Mouse (Mus musculus) heart, adult 2 months (tissue): ENCODE measurements around the gene Spata32. TPM values are rescaled to one million over a fixed set of nuclear protein-coding genes. Genes with fewer than 3 reads are reported as not detected.

Experiments used
- DNase-seq, 2 experiments: peaks; one replicate each; pipeline ENCODE4 v3.0.0; 2021
- H3K27ac ChIP-seq: fragments of 200-600 bp; 2 replicates; pipeline ENCODE4 v1.8.1; 2022
- H3K27me3 ChIP-seq: fragments of 200-500 bp; 2 replicates; pipeline ENCODE4 v1.6.1; 2012; ENCODE audit warnings: mild to moderate bottlenecking, low read length, inconsistent platforms, mixed read lengths; ENCODE audit not compliant: control insufficient read depth, insufficient read depth
- H3K36me3 ChIP-seq: fragments of 200-500 bp; 2 replicates; pipeline ENCODE4 v1.6.1; 2012; ENCODE audit warnings: low read length, inconsistent platforms; ENCODE audit not compliant: control insufficient read depth, insufficient read depth
- H3K4me1 ChIP-seq: fragments of 200-500 bp; 2 replicates; pipeline ENCODE4 v1.6.1; 2011; ENCODE audit warnings: low read length; ENCODE audit not compliant: control insufficient read depth, insufficient read depth
- H3K4me3 ChIP-seq: fragments of 200-600 bp; 2 replicates; pipeline ENCODE4 v1.8.1; 2022
- H3K79me2 ChIP-seq: fragments of 200-500 bp; replicated peaks from 2 replicates; pipeline ENCODE4 v1.6.1; 2012; ENCODE audit warnings: mild to moderate bottlenecking, inconsistent platforms, low read length, moderate library complexity, mixed read lengths; ENCODE audit not compliant: control insufficient read depth, insufficient read depth
- H3K9ac ChIP-seq: fragments of 200-500 bp; 2 replicates; pipeline ENCODE4 v1.6.1; 2012; ENCODE audit warnings: low read depth, mild to moderate bottlenecking, control low read depth, inconsistent platforms, low read length, mixed read lengths
- CTCF ChIP-seq: fragments of 200-600 bp; IDR thresholded peaks from 2 replicates; pipeline ENCODE4 v1.8.1; 2022; ENCODE audit warnings: antibody characterized with exemption, mild to moderate bottlenecking, moderate library complexity
- EP300 ChIP-seq: fragments of 200-500 bp; IDR thresholded peaks from 2 replicates; pipeline ENCODE4 v1.6.1; 2011; ENCODE audit warnings: low read depth, low read length, control low read depth; ENCODE audit not compliant: insufficient read depth
- POLR2A ChIP-seq: fragments of 200-500 bp; IDR thresholded peaks from 2 replicates; pipeline ENCODE4 v1.6.1; 2011; ENCODE audit warnings: mild to moderate bottlenecking, low read depth, low read length, control low read depth; ENCODE audit not compliant: insufficient read depth
- WGBS: fragments of 180-500 bp; shearing (Covaris S2); methylation state at CpG from one replicate; pipeline ENCODE4 v1.1.7; 2018; 5-methylcytosine and 5-hydroxymethylcytosine counted together
- intact Hi-C: fragments of 180-260 bp; cut with DNase I; formaldehyde crosslinking; loops from one replicate; pipeline ENCODE4 v1.15.1; 2025
- polyA plus RNA-seq: library from polyadenylated mRNA; depleted of rRNA; stranded (reverse); fragments of >200 nt; gene quantifications from 2 replicates; pipeline ENCODE4 v1.2.3, GENCODE M21; 2012
- total RNA-seq, 2 experiments: library from RNA; stranded (reverse); gene quantifications; 2 replicates each; pipeline ENCODE4 v1.2.3; 2021

Spata32 gene
- total and polyA plus RNA-seq, 3 experiments, result not detected

DNA sequence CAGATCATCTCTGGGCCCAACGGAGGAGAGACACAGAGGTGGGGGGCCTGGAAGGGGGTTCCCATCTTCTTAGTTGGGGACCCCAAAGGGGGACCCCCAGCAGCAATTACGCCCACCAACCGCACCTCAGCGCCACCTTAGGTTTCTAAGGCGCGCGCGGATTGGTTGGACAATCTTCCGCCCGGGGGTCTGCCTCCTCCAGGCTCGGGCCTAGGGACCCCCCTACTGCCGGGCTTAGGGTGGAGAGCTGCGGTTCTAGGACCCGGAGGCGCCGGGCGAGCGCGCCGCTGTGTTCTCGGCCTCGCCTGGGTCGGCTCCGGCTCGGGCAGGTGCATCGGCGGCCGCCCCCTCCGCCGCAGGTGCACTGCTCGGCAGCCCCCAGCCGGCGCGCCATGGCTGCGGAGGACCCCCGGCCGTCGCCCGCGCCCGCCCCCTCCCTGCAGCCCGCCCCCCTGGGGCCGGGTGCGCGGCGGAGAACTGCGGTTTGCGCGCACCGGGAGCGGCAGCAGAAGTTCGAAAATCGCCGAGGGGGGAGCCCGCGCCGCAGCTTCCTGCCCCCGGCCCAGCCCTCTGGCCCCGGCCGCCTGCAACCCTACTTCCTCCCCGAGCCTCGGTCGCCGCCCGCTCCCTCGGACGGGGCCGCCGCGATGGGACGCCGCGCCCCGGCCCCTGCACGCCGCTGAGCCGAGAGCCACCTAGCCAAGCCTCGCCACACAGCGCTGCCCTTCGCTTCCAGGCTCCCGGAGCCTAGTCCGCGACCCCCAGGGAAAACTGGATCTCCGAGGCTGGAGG, 47.5 kb downstream of the Spata32 start, which contains the start of gene Fmnl1:
Gene Fmnl1, plus strand, starts transcription at position 614 of the 792 bp plus-strand sequence.
- H3K36me3 ChIP-seq, result no peaks in the 10 kb centered on the region
- intact Hi-C loops, result no loop called here
- peak within 1 kb of the TSS; percentile 78 for H3K27ac ChIP-seq
- H3K4me1 ChIP-seq, result peaks cover 11% of the 10 kb centered on the region
- TF ChIP-seq CTCF, result no peak
- no peak for TF ChIP-seq EP300
- no peak for TF ChIP-seq POLR2A
- DNase-seq, result peak; percentile 77 to 84
- no peaks in the 10 kb centered on the region for H3K27me3 ChIP-seq
- 2% methylated on average over 73 of the region's 84 CpGs for WGBS
- H3K9ac ChIP-seq, result peak within 1 kb of the TSS; percentile 97
- peak within 1 kb of the TSS; percentile 84 for H3K4me3 ChIP-seq
- peaks cover 4% of the 10 kb centered on the region; the same call in 1 of the 2 replicates for H3K79me2 ChIP-seq

DNA sequence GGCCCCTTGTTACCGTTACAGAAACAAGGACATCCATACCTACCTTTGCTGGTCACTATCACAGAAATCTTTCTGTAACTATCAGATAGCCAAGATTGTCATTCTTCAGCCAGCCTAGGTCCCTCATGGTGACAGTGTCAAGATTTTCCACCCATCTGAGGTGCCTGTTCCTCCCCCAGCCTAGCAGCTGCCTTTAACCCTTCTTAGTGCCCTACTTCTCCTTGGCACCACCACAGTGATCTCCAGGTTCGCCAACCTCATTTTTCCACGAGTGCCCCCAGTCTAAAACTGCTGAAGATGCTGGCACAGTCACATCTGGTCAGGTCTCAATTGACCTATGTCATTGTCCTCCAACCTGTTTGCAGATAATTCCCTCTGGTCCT, 48.1 kb downstream of the Spata32 start:
- Histone ChIP-seq H3K4me3 (peak overlapping the region; percentile 84), H3K4me1 (peaks cover 8% of the 10 kb centered on the region), H3K27ac (no peak overlapping the region), H3K27me3 (no peaks in the 10 kb centered on the region), H3K9ac (no peak overlapping the region), H3K79me2 (peaks cover 4% of the 10 kb centered on the region; the same call in 1 of the 2 replicates), H3K36me3 (no peaks in the 10 kb centered on the region)
- WGBS, result 71% methylated on average over 3 of the region's 3 CpGs
- no peak for DNase-seq
- intact Hi-C loops, result no loop called here
- TF ChIP-seq EP300 (no peak), CTCF (no peak), POLR2A (no peak)

DNA sequence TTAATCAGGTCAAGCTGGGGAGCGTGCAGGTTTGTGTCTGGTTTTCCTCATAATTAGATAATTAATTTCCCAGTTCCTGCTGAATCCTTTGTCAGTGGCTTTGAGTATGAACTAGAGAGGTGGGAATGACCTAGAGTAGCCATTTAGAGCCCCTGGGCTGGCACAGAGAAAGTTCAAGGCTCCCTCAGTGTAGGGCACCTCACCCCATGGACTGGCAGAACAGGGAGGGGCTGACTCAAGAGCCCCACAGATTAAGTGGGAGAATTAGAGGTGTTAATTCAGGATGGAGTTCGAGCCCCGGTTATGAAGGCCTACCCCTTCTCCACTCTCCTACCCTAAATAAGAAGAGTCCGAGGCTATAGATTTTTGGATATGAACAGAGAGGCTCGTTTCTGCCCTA, 48.6 kb downstream of the Spata32 start:
- Histone ChIP-seq H3K4me1 (peaks cover 8% of the 10 kb centered on the region), H3K36me3 (no peaks in the 10 kb centered on the region), H3K27me3 (no peaks in the 10 kb centered on the region), H3K27ac (no peak overlapping the region), H3K4me3 (no peak overlapping the region), H3K79me2 (peaks cover 4% of the 10 kb centered on the region; the same call in 1 of the 2 replicates), H3K9ac (no peak overlapping the region)
- intact Hi-C loops, result loop anchor here (2.0 kb wide), 2 partner anchors 63 to 103 kb away; no protein-coding TSS in a partner anchor
- no peak for DNase-seq
- TF ChIP-seq POLR2A, result no peak
- no peak for TF ChIP-seq CTCF
- no peak for TF ChIP-seq EP300
- 90% methylated on average over 5 of the region's 5 CpGs for WGBS

DNA sequence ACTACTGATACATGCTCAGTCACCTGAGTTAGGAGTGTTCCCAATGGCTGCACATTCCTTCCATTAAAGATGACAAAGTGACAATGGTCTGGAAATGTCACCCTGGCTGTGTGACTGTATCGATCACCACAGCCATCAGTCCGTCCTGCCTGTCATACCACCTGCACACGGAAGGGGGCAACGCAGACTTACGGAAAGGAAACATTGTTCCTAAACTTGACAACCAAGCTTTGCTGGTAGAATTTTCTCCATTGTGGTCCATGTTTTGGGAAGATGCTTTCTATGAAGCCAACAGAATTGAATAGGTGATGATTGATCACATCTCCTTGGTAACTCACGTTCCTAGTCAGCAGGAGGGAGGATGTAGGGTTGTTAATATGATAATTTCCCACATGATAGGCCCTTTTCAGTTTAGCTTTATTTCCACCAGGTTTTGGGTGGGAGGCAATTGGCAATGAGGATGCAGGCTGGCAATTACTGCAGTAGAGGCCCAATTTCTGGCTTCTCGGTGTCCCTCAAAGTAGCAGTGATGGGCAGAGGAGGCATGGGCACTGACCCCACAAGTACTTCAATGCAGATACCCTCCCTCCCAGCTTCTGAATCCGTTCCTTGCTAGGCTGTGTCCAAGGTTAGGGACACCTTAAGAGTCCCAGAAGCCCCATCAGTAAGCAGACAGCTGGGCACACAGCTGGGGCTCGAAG, 49.4 kb downstream of the Spata32 start:
- WGBS, result 28% methylated on average over 9 of the region's 9 CpGs
- DNase-seq, result peak; percentile 74 to 83
- TF ChIP-seq POLR2A, result no peak
- TF ChIP-seq CTCF, result peak; percentile 99
- peak; percentile 94 for TF ChIP-seq EP300

DNA sequence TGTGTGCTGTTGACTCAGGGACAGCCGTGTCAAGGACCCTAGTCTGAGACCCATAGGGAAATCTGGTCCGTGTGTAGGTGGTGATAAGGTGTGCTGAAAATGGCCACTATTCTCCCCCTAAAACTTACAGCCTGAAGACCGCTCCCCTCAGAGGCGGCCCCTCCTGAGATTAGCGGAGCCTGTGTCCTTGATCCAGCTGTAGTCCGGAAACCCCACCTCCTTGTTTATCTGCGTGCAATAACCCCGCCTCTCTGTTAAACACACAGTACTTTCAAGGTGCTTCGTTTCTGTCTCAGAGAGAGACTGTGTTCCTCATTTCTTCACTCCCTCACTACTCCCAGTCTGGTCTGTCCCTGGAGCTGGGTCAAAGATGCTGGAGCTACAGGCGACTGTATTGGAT, 53.8 kb downstream of the Spata32 start:
- intact Hi-C loops, result no loop called here
- H3K36me3 ChIP-seq, result no peaks in the 10 kb centered on the region
- no peak overlapping the region for H3K9ac ChIP-seq
- 18% methylated on average over 10 of the region's 10 CpGs for WGBS
- TF ChIP-seq EP300 (no peak), POLR2A (no peak), CTCF (no peak)
- no peak overlapping the region for H3K27ac ChIP-seq
- no peaks in the 10 kb centered on the region for H3K79me2 ChIP-seq
- H3K27me3 ChIP-seq, result no peaks in the 10 kb centered on the region
- DNase-seq, result peak in 1 of 2 experiments; percentile 33
- no peak overlapping the region for H3K4me3 ChIP-seq
- H3K4me1 ChIP-seq, result no peaks in the 10 kb centered on the region; the same call in 1 of the 2 replicates

More for the DNA sequence above, 49.4 kb downstream of the Spata32 start:
- Histone ChIP-seq H3K27me3 (no peaks in the 10 kb centered on the region), H3K9ac (no peak overlapping the region), H3K79me2 (peaks cover 4% of the 10 kb centered on the region; the same call in 1 of the 2 replicates), H3K4me3 (no peak overlapping the region), H3K27ac (no peak overlapping the region), H3K36me3 (no peaks in the 10 kb centered on the region), H3K4me1 (peaks cover 4% of the 10 kb centered on the region)
- intact Hi-C loops, result loop anchor here (1.0 to 2.0 kb wide), 4 partner anchors 16 to 156 kb away; no protein-coding TSS in a partner anchor
